Mouse (Mus musculus): ENCODE data around the gene Lyl1.

DNA sequence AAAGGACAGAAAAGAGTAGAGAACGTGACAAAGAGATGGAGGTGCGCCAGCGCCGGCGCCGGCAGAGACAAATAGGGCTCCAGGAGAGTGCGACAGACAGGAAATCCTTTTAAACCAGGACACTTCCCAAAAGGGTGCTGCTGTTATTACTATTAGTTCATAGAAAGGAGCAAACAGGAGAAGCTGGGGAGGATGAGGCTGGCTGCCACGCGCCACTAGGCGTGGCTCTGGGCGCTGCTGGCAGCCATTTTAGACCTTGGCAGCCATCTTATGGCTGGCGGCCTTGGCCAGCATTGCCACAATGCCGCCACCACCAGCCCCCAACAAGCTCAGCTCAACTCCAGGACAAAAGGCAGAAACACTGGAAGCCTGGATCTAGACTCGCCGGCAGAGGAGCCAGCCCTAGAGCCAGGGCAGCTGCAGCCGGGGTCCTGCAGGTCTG lies 28.7 kb downstream of the Lyl1 start:
- TF ChIP-seq CTCF (IDR thresholded peaks at IDR 0.05; ENCODE audit: low read depth, low read length) (no peak), POLR2A (IDR thresholded peaks at IDR 0.05; ENCODE audit: borderline replicate concordance, low read depth, low read length) (no peak)
